Mouse (Mus musculus) spleen, postnatal 4 days (tissue): ENCODE results near the gene Dut.

Source experiments
- DNase-seq, 2 experiments: peaks; one replicate each; pipeline ENCODE4 v3.0.0; 2022; ENCODE audit warnings: low spot score in 2 of 2

The Dut gene

GRCm38 (mm10) chr2:125247108-125247961, at the start of gene Dut:
TSS of gene Dut (plus strand) at chr2:125247190.
- peak; percentile 94 to 95 for DNase-seq

DNA sequence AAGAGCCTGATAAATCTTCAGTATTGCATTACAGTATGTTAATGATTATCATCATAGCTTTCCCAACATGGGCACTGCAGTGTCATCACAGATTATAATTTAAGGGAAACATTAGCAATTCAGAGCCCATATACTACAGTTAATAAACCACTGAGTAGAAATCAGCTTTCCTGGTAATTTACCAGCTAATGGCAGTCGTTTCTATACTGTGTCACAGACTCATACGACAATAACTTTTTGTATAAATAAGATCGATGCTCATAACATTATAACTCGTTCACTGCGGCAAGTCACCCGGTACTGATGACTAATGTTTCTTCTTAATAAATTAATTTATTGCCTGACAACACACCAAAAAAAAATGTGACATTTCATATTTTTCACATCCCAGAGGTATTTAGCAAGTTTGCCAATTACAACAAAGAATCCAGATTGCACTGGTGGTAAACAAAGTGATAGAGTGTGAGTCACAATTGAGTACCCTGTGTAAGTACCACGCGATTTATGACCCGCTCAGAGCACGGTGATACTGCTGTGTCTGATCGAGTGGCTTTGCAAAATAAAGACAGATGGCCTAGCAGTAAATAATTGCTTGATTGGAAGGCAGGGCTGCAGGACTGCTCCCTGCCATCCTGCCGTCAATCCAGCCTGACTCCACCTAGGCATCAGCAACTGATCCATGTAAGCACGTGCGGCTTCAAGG, 37.9 kb upstream of the Dut start:
- no peak for DNase-seq

GRCm38 (mm10) chr2:125211831-125212510, 35.0 kb upstream of the Dut start:
- no peak for DNase-seq

DNA sequence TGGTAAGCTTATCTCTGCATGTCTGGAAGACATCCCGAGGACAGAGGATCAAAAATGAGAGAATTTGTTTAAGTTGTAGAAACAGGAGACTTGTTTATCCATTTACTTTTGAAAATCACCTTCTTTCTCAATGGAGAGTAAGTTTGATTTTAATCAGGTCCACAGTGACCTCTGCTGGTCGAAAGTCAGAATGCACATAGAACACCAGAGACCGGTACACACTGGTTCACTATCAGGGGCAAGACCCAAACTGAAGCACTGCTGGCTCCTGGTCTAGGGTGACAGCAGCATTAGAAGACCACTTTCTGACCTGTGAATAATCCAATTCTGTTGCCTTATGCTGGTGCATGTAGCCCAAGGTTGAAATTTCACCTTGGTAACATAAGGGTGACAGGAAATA, 32.4 kb upstream of the Dut start:
- DNase-seq: peak; percentile 45 to 82

GRCm38 (mm10) chr2:125217286-125217685, 29.7 kb upstream of the Dut start:
- DNase-seq: no peak

- no peak for DNase-seq
Observed at GRCm38 (mm10) chr2:125218566-125218965, 28.4 kb upstream of the Dut start.

- no peak for DNase-seq
Observed at GRCm38 (mm10) chr2:125219268-125219667, 27.7 kb upstream of the Dut start.

DNA sequence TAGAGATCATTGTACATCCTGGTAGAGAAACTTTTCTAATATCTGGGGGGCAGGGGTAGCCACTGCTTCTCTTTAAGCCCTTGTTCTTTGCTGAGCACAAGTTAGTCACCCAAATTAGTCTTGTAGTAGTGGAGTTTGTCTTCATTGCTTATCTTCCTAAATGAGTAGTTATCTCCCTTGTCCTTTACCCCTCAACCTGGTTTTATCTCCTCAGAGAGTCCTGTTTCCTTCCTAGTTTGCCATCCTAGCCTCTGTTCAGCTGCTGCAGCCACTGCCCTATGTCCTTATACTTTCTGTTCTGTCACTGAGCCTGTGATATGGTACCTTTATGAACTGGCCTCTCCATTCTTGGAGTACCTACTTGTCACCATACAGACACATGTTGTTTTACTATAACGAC, 25.3 kb upstream of the Dut start:
- DNase-seq: no peak

GRCm38 (mm10) chr2:125228472-125229409, 18.2 kb upstream of the Dut start:
- peak in 1 of 2 experiments; percentile 15 for DNase-seq

GRCm38 (mm10) chr2:125232183-125232582, 14.8 kb upstream of the Dut start:
- no peak for DNase-seq

DNA sequence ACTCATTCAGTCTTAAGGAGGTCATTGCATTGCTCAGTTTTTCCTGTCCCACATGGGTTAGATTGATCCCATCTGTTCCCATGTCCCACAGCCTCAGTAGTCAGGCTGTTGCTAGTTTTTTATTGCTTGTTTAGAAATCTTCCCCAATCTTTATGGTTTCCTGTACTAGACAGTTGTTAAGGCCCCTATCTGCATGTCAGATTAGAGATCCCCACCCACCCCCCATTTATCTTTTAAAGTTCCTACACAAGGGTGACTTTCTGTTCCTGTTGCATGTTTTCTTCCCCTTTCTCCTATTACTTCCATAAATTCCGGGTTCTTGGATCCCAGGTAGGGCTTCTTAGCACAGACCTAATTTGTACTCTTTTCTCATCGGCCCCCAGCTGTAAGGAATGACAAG, 13.5 kb upstream of the Dut start:
- DNase-seq: no peak

DNA sequence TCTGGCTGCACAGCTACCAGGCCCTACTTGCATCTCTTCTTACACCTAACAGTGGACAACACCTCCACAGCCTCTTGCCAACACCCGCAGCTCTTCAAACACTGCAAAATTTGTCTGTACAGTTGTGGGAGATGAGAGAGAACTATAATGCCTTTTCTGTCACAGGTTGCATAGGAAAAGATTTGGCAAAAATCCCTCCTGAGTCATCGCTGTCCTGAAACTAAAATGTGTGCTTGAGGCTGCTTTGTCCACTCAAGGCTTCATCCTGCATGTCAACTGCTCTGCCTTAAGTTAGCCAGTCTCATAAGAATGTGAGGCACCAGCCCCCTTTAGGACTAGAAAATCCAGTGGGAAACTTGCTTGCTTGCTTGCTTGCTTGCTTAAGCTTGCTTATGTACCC, 12.9 kb upstream of the Dut start:
- DNase-seq: no peak

GRCm38 (mm10) chr2:125245545-125246285, 1.3 kb upstream of the Dut start:
- DNase-seq: no peak

GRCm38 (mm10) chr2:125246669-125247068, 321 bp upstream of the Dut start:
- no peak for DNase-seq

- no peak for DNase-seq
Observed at GRCm38 (mm10) chr2:125247962-125248235, 909 bp downstream of the Dut start.

DNA sequence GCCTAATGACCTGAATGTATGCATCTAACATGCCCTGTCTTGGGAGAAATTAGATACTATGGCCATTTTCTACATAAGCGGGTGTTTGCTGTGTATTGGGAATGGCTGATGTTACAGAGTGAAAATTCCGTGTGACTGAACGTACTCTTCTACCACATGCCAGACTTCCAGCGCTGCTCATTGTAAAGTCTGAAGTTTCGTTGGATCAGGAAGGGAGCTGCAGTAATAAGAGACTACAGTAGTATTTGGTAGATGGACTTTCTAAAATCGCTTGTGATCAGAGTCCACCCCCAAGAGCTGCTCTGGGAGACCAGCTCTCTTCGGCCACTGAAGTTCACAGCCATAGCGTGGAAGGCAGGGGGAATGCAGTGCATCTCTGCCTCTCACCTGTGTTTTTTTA, 1.3 kb downstream of the Dut start:
- no peak for DNase-seq

DNA sequence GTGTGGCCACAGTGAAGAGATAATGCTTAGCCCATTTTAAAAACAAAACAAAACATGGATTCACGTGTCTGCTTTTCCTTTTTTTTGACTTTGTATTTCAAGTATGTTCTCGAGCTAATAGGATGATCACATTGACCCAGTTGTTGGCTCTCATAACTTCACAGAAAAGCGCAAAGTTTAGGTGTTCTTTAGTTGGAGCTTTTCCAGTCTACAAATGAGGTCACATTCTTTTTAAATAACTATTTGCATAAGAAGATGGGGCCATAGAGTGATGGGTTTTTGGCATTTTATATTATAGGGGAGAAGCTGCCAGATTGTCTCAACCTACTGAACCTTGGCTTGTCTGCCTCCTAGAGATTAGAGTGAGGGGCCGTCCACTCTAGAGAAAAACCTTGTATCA, 2.3 kb downstream of the Dut start:
- DNase-seq: no peak

DNA sequence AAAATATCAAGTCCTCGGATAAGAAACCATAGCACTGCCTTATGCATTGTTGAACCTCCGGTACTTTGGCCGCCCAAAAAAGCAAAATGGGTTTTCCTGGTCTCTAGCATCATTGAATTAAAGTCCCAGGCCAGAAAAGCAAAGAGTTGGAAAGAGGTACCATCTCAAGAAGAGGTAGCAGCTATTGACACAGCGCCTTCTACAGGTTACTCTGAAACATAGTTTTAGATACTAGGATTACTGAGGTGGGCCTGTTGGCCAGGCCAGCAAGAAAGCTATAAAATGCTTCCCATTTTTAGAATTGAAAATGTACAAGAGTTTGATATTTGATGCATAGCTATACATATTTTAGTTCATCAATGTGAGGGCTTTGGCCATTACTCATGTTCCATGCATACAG, 2.9 kb downstream of the Dut start:
- no peak for DNase-seq

- DNase-seq: peak; percentile 28 to 66
Observed at GRCm38 (mm10) chr2:125251781-125252180, 4.8 kb downstream of the Dut start.

DNA sequence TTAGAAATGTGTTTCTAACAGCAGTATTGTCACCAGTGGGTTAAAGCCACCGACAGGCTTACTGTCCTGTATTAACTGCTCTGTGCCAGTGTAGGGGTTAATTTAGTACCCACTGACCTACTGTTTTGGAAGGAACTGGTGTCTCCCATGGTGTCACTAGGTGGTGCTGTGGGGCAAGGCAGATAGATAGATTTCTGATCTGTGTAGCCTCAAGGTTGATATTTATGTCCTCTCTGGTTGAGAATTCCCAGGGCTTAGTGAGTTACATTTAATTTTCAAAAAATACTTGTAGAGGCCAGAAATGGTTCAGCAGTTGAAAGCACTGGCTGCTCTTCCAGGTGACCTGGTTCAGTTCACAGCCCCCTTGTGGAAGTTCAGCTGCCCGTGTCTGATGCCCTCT, 5.3 kb downstream of the Dut start:
- DNase-seq: peak in 1 of 2 experiments; percentile 32

DNA sequence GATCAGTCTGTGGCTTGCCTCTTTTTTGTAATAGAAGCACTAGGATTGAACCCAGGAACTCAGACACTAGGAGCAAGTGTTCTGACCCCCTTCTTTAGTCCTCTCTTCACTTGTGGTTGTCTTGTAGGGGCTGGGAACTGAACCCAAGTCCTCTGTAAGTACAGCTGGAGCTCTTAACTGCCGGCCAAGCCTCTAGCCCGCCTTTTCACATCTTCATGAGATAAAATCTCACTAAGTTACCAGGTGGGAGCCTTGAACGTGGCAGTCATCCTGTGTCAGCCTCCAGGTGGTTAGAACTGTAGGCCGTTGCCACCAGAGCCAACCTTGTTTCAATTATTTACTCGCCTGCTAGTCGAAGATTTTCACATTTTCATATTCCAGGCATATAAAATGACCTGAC, 6.7 kb downstream of the Dut start:
- no peak for DNase-seq
